Mouse (Mus musculus) MEL (cell line): ENCODE results near the gene 1700012P22Rik.

Experiments
- CTCF ChIP-seq, 3 experiments: IDR thresholded peaks in 2 of 3; conservative IDR thresholded peaks in 1 of 3; 2 replicates each; pipeline ENCODE4 v1.5.1; 2011 to 2012; ENCODE audit warnings: low read length in 3 of 3, low read depth in 2 of 3, mild to moderate bottlenecking in 2 of 3, improper control_type of control experiment in 1 of 3, inconsistent platforms in 1 of 3, mixed read lengths in 1 of 3, moderate library complexity in 1 of 3; ENCODE audit not compliant: control insufficient read depth in 1 of 3, insufficient read depth in 1 of 3, poor library complexity in 1 of 3, severe bottlenecking in 1 of 3
- ETS1 ChIP-seq: IDR thresholded peaks from 2 replicates; pipeline ENCODE4 v1.6.1; 2012; ENCODE audit warnings: low read depth, mild to moderate bottlenecking, inconsistent platforms, low read length, improper control_type of control experiment, moderate library complexity
- POLR2A ChIP-seq, 2 experiments: IDR thresholded peaks; 2 replicates each; pipeline ENCODE4 v1.6.1; 2011 to 2012; ENCODE audit warnings: low read length in 2 of 2, mild to moderate bottlenecking in 2 of 2, control low read depth in 1 of 2, improper control_type of control experiment in 1 of 2, low read depth in 1 of 2, moderate library complexity in 1 of 2; ENCODE audit not compliant: control insufficient read depth in 1 of 2, insufficient read depth in 1 of 2, poor library complexity in 1 of 2

DNA sequence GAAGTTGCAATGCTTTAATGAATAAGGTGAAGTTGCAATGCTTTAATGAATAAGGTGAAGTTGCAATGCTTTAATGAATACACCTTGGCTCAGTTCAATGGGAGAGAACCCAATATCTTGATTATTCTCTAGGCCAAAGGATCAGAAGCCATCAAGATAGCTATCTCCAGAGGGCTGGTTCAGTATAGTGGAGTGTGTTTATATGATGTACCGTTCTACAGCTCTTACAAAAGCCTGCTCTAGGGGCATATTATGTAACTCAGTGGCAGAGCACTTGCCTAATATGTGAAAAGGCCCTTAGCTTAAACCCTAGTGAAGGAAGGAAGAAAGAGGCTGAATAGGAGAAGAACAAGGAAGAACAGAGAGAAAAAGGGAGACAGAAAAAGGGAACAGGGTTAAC is 3.0 kb upstream of the 1700012P22Rik start:
- TF ChIP-seq POLR2A (IDR thresholded peaks at IDR 0.05; ENCODE audit: control insufficient read depth in 1 of 2, insufficient read depth in 1 of 2, low read depth in 1 of 2, low read length in 2 of 2, poor library complexity in 1 of 2) (no peak), CTCF (IDR thresholded peaks at IDR 0.05 in 2 of 3, conservative IDR thresholded peaks at IDR 0.05 in 1 of 3; ENCODE audit: control insufficient read depth in 1 of 3, insufficient read depth in 1 of 3, low read depth in 2 of 3, low read length in 3 of 3, poor library complexity in 1 of 3, severe bottlenecking in 1 of 3) (no peak), ETS1 (no peak)
